Mouse (Mus musculus): Measurements from ENCODE around the gene Abi3. TPM values are rescaled to one million over a fixed set of nuclear protein-coding genes. Genes with fewer than 3 reads are reported as not detected.
A peak's percentile ranks its signal among the peaks of the same experiment; 100 is the strongest.

The Abi3 gene
- polyA plus RNA-seq, 1 experiment from 2014 or later, result 4.4 TPM

DNA sequence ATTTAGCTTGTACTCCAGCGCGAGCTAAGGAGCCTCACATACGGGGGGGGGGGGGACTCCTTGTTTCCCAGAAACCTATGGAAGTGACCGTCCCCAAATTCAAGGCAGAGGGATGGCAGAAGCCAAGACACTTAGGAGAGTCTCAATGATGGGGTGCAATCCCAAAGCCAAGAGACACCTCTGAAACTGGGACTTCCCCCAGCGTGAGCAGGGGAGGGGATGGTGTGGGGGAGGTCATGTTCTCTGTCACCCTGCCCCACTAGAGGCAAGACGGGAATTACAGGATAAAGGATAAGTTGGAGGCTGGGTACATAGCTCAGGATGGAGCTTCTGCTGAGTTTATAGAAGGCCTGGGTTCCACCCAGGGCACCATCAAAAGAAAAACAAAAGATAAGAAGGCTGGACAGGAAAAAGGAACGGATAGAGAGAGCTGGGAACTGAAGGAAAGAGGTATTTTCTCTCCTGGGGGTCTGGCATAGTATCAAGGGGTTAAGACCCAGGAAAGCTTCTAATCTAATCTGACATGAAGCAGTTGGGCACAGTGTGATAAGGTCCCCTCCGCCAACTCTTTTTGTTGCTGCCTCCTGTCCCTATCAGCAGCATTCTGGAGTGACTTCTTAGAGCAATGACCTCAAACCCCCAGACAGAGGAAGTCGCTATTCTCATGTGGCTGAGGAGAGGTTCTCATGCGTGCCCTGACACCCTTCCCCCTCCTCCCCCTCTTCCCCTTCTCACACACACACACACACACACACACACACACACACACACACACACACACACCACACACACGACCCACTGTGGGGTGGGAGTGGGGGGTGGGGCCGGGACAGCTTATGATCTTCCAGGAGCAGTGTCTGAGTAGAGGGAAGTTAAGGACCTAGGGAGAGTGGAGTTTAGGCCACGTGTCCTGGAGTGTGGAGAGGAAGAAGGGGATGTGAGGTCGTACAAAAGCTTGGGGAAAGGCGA lies 7.2 kb downstream of the Abi3 start:
- H3K27me3 ChIP-seq (ENCODE audit: low read depth, poor library complexity, severe bottlenecking), result peaks cover 95% of the 10 kb centered on the region
- peak overlapping the region; percentile 29; the same call in 1 of the 2 replicates for H3K4me3 ChIP-seq
- no peaks in the 10 kb centered on the region for H3K9me3 ChIP-seq (replicated peaks)
- WGBS, result 17% methylated on average over 15 of the region's 15 CpGs
- no peaks in the 10 kb centered on the region for H3K36me3 ChIP-seq
- no peak for DNase-seq (ENCODE audit: low spot score)
- H3K27ac ChIP-seq, result no peak overlapping the region
- peaks cover 59% of the 10 kb centered on the region for H3K4me1 ChIP-seq

GRCm38 (mm10) chr11:95834143-95834667 lies 8.1 kb downstream of the Abi3 start:
- H3K27ac ChIP-seq, result no peak overlapping the region
- WGBS, result 6% methylated on average over 22 of the region's 22 CpGs
- H3K9me3 ChIP-seq (replicated peaks), result no peaks in the 10 kb centered on the region
- H3K4me3 ChIP-seq, result peak overlapping the region; percentile 29
- H3K36me3 ChIP-seq, result no peaks in the 10 kb centered on the region
- H3K27me3 ChIP-seq (ENCODE audit: low read depth, poor library complexity, severe bottlenecking), result peaks cover 98% of the 10 kb centered on the region
- peak; percentile 41 for DNase-seq (ENCODE audit: low spot score)
- peaks cover 55% of the 10 kb centered on the region for H3K4me1 ChIP-seq

DNA sequence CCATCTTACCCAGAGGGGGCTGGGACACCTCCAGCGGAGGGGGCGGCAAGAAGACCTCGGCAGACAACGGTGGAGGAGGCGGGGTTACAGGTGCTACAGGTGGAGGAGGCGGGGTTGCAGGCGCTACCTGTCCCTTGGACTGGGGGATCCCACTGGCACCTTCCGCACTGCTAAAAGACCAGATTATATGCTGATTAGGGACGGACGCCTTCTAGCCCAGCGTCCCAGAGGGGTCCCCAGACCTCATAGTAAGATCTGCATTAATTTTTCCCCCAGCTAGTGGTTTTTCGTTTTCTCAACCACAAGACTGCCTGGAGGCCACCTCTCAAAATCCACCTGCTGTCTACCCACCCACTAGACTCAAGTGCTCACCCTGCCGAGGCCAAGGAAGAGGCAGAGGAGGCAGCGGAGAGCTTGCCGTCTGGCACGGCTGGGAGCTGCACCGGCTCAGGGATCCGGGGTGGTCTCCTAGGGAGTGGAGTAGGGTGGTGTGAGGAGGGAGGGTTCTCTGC lies 8.6 kb downstream of the Abi3 start:
- H3K27ac ChIP-seq, result no peak overlapping the region
- H3K4me3 ChIP-seq, result peak overlapping the region; percentile 29
- DNase-seq (ENCODE audit: low spot score), result no peak
- H3K36me3 ChIP-seq, result no peaks in the 10 kb centered on the region
- peaks cover 100% of the 10 kb centered on the region for H3K27me3 ChIP-seq (ENCODE audit: low read depth, poor library complexity, severe bottlenecking)
- H3K4me1 ChIP-seq, result peaks cover 53% of the 10 kb centered on the region
- 4% methylated on average over 18 of the region's 18 CpGs for WGBS
- H3K9me3 ChIP-seq (replicated peaks), result no peaks in the 10 kb centered on the region

- Histone ChIP-seq H3K4me1 (peaks cover 53% of the 10 kb centered on the region), H3K9me3 (replicated peaks) (no peaks in the 10 kb centered on the region), H3K36me3 (no peaks in the 10 kb centered on the region), H3K27me3 (ENCODE audit: low read depth, poor library complexity, severe bottlenecking) (peaks cover 100% of the 10 kb centered on the region), H3K4me3 (no peak overlapping the region), H3K27ac (no peak overlapping the region)
- 18% methylated on average over 8 of the region's 8 CpGs for WGBS
- no peak for DNase-seq (ENCODE audit: low spot score)
Measured at GRCm38 (mm10) chr11:95833006-95833570, 9.2 kb downstream of the Abi3 start.

- peaks cover 53% of the 10 kb centered on the region for H3K4me1 ChIP-seq
- H3K27ac ChIP-seq, result no peak overlapping the region
Measured at GRCm38 (mm10) chr11:95832129-95833005, 9.9 kb downstream of the Abi3 start.

GRCm38 (mm10) chr11:95831641-95832040 lies 10.6 kb downstream of the Abi3 start:
- Histone ChIP-seq H3K4me3 (peak overlapping the region; percentile 37), H3K9me3 (replicated peaks) (no peaks in the 10 kb centered on the region), H3K27ac (no peak overlapping the region), H3K36me3 (no peaks in the 10 kb centered on the region), H3K4me1 (peaks cover 51% of the 10 kb centered on the region), H3K27me3 (ENCODE audit: low read depth, poor library complexity, severe bottlenecking) (peaks cover 100% of the 10 kb centered on the region)
- DNase-seq (ENCODE audit: low spot score), result peak; percentile 56
- WGBS, result 3% methylated on average over 15 of the region's 15 CpGs

More at GRCm38 (mm10) chr11:95832129-95833005, 9.9 kb downstream of the Abi3 start:
- DNase-seq (ENCODE audit: low spot score), result no peak
- Histone ChIP-seq H3K36me3 (no peaks in the 10 kb centered on the region), H3K4me3 (no peak overlapping the region), H3K27me3 (ENCODE audit: low read depth, poor library complexity, severe bottlenecking) (peaks cover 100% of the 10 kb centered on the region), H3K9me3 (replicated peaks) (no peaks in the 10 kb centered on the region)
- WGBS, result 36% methylated on average over 18 of the region's 18 CpGs

- Histone ChIP-seq H3K27ac (no peak overlapping the region), H3K36me3 (no peaks in the 10 kb centered on the region), H3K4me1 (peaks cover 51% of the 10 kb centered on the region), H3K9me3 (replicated peaks) (no peaks in the 10 kb centered on the region), H3K27me3 (ENCODE audit: low read depth, poor library complexity, severe bottlenecking) (peaks cover 100% of the 10 kb centered on the region), H3K4me3 (peak overlapping the region; percentile 37)
- DNase-seq (ENCODE audit: low spot score), result no peak
- 4% methylated on average over 10 of the region's 10 CpGs for WGBS
Measured at GRCm38 (mm10) chr11:95831276-95831619, 11.0 kb downstream of the Abi3 start.

DNA sequence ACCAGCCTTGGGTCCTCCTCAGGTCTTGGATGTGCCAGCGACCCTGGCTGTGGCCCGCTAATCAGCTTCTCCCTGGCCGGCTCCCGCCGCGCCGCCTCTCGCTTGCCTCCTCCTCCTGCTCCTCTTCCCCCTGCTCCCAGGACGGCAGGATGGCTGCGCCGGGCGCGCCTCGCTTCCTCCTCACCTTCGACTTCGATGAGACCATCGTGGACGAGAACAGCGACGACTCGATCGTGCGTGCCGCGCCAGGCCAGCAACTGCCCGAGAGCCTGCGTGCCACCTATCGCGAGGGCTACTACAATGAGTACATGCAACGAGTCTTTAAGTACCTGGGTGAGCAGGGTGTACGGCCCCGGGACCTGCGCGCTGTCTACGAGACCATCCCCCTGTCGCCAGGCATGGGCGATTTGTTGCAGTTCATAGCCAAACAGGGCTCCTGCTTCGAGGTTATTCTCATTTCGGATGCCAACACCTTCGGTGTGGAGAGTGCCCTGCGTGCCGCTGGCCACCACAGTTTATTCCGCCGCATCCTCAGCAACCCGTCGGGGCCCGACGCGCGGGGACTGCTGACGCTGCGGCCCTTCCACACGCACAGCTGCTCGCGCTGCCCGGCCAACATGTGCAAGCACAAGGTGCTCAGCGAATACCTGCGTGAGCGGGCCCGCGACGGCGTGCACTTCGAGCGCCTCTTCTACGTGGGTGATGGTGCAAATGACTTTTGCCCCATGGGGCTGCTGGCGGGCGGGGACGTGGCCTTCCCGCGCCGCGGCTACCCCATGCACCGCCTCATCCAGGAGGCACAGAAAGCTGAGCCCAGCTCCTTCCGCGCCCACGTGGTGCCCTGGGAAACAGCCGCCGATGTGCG lies 11.6 kb downstream of the Abi3 start:
- no peaks in the 10 kb centered on the region for H3K9me3 ChIP-seq (replicated peaks)
- no peaks in the 10 kb centered on the region for H3K36me3 ChIP-seq
- WGBS, result 4% methylated on average over 80 of the region's 80 CpGs
- DNase-seq (ENCODE audit: low spot score), result peak; percentile 66
- H3K4me1 ChIP-seq, result peaks cover 46% of the 10 kb centered on the region
- H3K27ac ChIP-seq, result no peak overlapping the region
- peaks cover 100% of the 10 kb centered on the region for H3K27me3 ChIP-seq (ENCODE audit: low read depth, poor library complexity, severe bottlenecking)
- H3K4me3 ChIP-seq, result peak overlapping the region; percentile 37

- H3K9me3 ChIP-seq (replicated peaks), result no peaks in the 10 kb centered on the region
- no peak for DNase-seq (ENCODE audit: low spot score)
- peaks cover 100% of the 10 kb centered on the region for H3K27me3 ChIP-seq (ENCODE audit: low read depth, poor library complexity, severe bottlenecking)
- H3K27ac ChIP-seq, result no peak overlapping the region
- H3K36me3 ChIP-seq, result no peaks in the 10 kb centered on the region
- no peak overlapping the region for H3K4me3 ChIP-seq
- H3K4me1 ChIP-seq, result peaks cover 44% of the 10 kb centered on the region
- 17% methylated on average over 4 of the region's 4 CpGs for WGBS
Measured at GRCm38 (mm10) chr11:95829526-95830050, 12.7 kb downstream of the Abi3 start.

DNA sequence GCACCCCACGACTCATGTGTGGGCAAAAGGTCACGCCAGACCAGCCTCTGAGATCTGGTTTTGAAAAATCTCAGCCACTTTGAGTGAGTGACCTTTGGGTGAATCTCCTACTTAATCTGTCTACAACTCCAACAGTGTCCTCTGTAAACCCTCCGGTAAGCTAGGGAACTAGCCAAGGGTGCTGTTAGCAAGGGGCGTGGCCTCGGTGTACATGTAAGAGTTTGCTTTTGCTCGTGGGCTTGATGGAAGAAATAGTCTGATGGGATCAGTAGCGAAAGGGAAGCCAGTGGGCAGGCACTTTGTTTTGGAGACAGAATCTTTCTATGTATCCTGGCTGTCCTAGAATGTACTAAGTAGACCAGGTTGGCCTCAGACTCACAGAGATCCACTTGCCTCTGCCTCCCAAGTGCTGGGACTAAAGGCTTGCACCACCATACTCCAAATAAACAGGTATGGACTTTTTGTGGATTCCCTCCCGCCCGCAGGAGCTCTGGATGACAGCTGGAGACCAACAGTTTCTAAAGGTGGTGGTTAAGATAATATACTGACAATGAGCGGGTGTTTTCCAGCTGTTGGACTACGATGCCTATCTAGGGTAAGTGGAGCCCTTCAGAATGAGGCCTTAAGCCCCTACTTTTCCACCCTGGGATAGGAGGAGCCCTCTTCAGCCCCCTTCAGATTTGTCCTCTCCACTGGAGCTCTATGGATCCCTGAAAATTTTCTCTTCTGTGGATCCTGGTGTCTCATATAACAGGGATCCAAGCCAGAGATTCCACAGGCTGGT lies 13.9 kb downstream of the Abi3 start:
- no peak for DNase-seq (ENCODE audit: low spot score)
- Histone ChIP-seq H3K4me3 (no peak overlapping the region), H3K27me3 (ENCODE audit: low read depth, poor library complexity, severe bottlenecking) (peaks cover 94% of the 10 kb centered on the region), H3K4me1 (peaks cover 44% of the 10 kb centered on the region), H3K9me3 (replicated peaks) (no peaks in the 10 kb centered on the region), H3K36me3 (no peaks in the 10 kb centered on the region), H3K27ac (no peak overlapping the region)
- WGBS, result 82% methylated on average over 11 of the region's 11 CpGs

Measured in limb, embryonic 10.5 days (tissue).